Mouse (Mus musculus) urinary bladder, adult 2 months (tissue): ENCODE data around the gene Wt1. TPM values are rescaled to one million over a fixed set of nuclear protein-coding genes. Genes with fewer than 3 reads are reported as not detected.

Experiments
- DNase-seq: peaks from one replicate; pipeline ENCODE4 v3.0.0; 2022; ENCODE audit warnings: low spot score
- polyA plus RNA-seq: library from polyadenylated mRNA; depleted of rRNA; stranded (reverse); fragments of >200 nt; gene quantifications from 2 replicates; pipeline ENCODE4 v1.2.3, GENCODE M21; 2012; rRNA removed

Wt1 gene
- 3.4 and 6.0 TPM in 2 replicates for polyA plus RNA-seq

DNA sequence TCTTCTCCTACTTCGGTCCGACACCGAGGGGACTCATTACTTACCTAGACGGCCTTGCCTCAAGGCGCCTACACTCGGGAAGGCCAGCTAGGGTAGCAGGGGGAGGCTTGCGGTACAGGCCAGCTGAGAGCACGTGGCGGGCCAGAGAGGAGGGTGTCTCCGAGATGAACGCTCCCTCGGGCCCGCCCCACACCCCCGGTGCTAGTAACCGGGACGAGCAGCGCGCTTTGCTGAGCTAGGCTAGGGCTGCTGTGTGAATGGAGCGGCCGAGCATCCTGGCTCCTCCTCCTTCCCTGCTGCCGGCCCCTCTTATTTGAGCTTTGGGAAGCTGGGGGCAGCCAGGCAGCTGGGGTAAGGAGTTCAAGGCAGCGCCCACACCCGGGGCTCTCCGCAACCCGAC, at the start of gene Wt1:
Gene Wt1, plus strand, starts transcription at position 251 of the 400 bp plus-strand sequence.
- no peak for DNase-seq

DNA sequence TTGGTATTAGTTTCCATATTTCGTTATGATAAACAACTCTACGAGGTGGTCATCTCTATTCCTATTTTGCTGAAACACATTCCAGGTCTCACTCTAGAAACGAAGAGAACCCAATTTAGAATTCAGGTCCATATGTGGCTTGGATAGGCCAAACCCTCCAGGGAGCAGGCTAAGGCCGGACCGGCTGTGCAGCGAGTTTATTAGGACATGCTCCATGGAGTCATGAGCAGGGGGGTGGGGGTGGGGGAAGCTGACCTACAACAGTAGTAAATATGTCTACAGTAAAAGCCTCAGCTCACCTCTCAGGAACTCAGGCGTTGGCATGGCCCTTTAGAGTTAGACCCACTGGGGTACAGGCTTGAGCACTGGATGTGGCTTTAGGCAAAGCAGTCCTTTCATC, 49.2 kb upstream of the Wt1 start:
- DNase-seq: no peak

GRCm38 (mm10) chr2:105082256-105082790, 44.0 kb upstream of the Wt1 start:
- no peak for DNase-seq

GRCm38 (mm10) chr2:105084035-105084434, 42.3 kb upstream of the Wt1 start:
- no peak for DNase-seq

DNA sequence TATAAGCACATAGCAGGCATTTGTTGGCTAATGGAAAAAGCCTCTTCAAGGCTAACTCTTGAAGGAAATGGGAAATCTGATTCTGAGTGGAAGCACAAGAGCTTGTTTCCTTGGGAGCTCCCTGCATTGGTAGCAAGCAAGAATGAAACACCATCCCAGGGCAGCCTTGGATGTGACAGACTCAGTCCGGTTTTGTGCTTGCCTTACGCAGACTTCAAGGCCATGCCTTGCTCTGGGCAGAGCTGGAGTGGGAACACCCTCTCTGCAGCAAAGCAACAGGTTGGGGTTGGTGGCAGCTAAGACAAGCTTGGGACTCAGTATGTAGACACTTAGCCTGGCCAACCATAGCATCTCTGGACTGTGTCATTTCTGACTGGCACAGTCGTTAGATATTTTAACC, 40.2 kb upstream of the Wt1 start:
- no peak for DNase-seq

- no peak for DNase-seq
Observed at GRCm38 (mm10) chr2:105088005-105088404, 38.3 kb upstream of the Wt1 start.

DNA sequence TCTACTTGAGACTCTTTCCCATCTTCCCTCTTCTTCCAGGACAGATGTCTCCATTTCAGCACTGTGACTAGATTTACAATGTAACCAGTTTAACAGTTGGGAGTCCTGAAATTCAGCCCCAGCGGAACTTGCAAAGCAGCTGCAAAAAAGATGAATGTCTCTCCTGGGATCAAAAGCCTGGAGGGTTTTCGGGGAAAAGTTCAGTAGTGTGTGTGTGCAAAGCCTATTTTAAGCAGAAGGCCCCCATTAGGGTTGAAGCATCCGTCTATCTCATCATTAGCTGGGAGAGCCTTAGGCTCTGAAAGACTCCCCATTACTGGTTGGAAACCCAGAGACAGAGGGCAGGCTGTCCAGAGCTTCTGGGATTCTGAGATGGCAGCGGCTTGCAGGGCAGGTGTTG, 37.2 kb upstream of the Wt1 start:
- DNase-seq: no peak

DNA sequence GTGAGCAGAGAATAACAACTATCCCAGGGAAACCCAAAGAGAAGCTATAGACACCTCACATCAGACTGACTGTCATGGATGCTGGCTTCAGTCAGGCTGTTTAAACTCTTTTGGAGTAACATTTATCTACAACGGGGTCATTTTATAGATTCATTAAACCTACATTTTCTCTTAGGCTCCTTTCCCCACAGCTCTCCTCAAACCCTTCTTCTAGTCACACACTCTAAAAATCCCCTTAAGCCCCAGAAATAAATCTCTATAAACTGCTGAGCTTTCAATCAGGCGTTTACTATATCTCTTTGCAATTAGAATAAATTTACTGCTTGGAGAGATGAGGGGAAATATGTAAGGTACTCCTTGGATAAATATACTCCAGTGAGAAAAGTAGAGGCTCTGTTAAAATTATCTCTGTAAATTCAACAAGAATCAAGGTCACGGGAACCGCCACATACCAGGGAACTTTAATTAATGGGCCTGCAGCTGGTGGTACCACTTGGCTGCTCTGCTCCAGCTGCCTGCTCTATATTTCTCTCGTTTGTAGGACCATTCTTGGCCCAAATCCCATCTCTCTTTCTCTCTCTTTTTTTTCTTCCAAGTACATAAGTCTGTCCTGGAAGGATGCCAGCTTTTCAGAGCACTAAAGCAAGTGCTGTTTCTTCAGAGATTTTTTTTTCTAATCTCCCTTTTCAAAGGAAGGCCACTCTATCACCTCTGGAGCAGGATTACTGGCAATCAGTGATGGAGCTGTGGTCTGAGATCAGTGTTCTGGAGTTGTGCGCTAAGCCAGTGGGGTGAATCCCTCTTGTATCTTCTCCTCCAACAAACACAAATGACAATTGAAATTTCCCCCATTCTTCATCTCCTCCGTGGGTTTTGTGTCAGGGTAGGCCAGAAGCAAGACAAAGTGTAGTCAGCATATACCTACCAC, 36.5 kb upstream of the Wt1 start:
- DNase-seq: no peak

DNA sequence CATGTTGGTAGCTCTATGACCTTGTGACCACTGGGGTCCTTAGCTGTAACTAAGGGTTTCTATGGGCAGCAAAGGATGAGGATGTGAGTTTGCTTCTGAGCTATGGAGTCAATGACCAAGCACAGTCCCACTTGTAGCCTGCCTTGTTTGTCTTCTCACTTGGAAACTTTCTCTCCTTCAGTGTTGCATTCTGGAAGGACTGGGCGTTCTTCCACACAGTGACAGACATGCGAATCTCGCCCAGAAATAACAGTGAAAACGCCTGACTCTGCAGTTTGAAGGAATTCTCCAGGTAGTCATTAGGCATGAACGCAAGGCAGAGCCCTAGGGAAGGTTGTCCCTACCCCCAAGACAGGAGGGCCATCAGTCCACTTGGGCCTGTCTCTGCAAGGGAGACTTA, 35.3 kb upstream of the Wt1 start:
- DNase-seq: no peak

DNA sequence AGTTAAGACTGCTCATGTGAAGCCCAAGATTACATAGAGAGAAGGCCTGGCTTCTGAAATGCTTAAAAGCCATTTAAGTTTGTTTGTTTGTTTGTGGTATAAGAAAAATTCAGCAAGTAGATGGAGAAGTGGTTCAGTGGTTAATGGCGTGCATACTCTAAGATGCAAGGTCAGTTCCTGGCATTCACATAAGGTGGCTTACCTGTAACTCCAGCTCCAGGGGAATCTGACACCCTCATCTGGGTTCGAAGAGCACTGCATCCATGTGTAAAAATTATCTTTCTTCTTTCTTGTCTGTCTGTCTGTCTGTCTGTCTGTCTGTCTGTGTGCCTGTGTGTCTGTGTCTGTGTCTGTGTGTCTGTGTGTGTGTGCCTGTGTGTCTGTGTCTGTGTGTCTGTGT, 34.6 kb upstream of the Wt1 start, which contains the start of gene Gm11060:
Gene Gm11060, plus strand, starts transcription at position 301 of the 400 bp plus-strand sequence.
- DNase-seq: no peak

GRCm38 (mm10) chr2:105097294-105097953, 28.9 kb upstream of the Wt1 start:
- DNase-seq: no peak

- no peak for DNase-seq
Observed at GRCm38 (mm10) chr2:105099410-105099809, 26.9 kb upstream of the Wt1 start.

GRCm38 (mm10) chr2:105100541-105100940, 25.8 kb upstream of the Wt1 start:
- no peak for DNase-seq

DNA sequence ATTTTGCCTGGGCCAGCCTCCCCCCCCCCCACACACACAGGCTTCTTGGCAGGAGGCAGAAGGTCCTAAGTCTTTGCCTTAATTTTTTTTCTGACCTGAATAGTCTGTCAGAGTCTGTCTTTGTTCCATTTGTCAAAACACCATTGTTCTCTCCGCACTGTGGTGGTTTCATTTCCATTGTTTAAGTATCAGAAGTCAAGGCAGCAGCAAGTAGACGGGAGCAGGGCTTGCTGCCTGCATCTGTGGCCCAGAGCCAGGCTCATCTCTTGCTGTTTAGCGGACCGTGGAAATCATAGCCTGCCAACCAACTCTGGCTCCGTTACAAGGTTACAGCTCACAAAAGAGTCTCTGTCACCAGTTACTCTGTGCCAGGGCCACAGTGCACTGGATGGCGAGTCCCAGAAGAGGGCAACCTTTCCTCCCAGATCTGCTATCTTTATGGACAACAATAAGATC, 17.6 kb upstream of the Wt1 start:
- DNase-seq: no peak

DNA sequence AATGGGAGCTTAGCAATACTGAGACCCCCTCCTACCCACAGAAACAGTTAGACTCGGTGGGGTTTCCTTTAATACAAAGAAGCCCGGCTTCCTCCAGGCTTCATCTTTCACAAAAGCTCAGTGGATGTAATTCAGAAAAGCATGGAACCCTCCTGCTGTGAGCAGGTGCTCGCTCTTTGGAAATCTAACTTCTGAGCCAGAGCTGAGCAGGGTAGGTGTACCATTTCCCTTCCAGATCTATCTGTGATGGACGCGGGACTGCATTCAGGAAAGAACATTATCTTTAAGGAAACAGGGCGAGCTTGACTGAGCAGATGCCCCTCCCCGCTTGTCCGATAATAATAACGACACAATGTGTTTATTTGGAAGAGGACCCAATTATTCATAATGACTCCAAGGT, 12.3 kb upstream of the Wt1 start:
- no peak for DNase-seq

- DNase-seq: no peak
Observed at GRCm38 (mm10) chr2:105117669-105118068, 8.7 kb upstream of the Wt1 start.

GRCm38 (mm10) chr2:105122216-105122615, 4.1 kb upstream of the Wt1 start:
- DNase-seq: no peak

- DNase-seq: no peak
Observed at GRCm38 (mm10) chr2:105122886-105123285, 3.4 kb upstream of the Wt1 start.

- no peak for DNase-seq
Observed at GRCm38 (mm10) chr2:105123431-105123830, 2.9 kb upstream of the Wt1 start.

GRCm38 (mm10) chr2:105123881-105124280, 2.4 kb upstream of the Wt1 start:
- DNase-seq: no peak

DNA sequence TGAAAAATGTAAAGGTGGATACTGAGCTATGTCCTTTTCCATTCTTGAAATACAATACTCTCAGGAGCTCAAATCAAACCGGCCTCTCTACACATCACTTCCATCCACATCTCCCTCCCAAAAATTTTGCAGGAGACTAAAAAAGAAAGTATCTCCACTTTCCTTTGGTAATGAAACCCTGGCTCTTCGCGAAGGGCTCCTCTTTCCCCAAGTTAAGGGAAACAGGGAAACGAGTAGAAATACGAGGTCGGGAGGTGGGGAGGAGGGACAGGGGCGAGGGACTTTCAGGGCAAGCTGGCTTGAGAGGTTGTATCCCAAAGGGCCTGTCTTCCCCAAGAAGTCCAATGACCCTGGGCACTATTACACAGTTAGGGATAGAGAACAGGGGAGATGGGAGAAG, 1.9 kb upstream of the Wt1 start:
- DNase-seq: no peak

- DNase-seq: no peak
Observed at GRCm38 (mm10) chr2:105125205-105125604, 1.1 kb upstream of the Wt1 start.

- no peak for DNase-seq
Observed at GRCm38 (mm10) chr2:105125641-105126040, 688 bp upstream of the Wt1 start.
